Mouse (Mus musculus) midbrain, embryonic 11.5 days (tissue): Measurements from ENCODE around the gene Gjd3. TPM values are rescaled to one million over a fixed set of nuclear protein-coding genes. Genes with fewer than 3 reads are reported as not detected.

Source experiments
- ATAC-seq: fragments of 200-750 bp; cut with Nextera tagmentation; 2 replicates; pipeline ENCODE4 v1.8.0; 2017; ENCODE audit warnings: moderate TSS enrichment, moderate library complexity; ENCODE audit not compliant: low FRiP score
- DNase-seq: peaks from one replicate; pipeline ENCODE4 v3.0.0; 2015; ENCODE audit warnings: low spot score; ENCODE audit errors: missing footprints
- H3K27ac ChIP-seq: fragments of 300-500 bp; sonication (generic); 2 replicates; pipeline ENCODE4 v1.5.1; 2014; ENCODE audit warnings: low read depth, low read length
- H3K27me3 ChIP-seq: fragments of 300-500 bp; sonication (generic); 2 replicates; pipeline ENCODE4 v1.6.1; 2014; ENCODE audit warnings: mild to moderate bottlenecking, low read length, moderate library complexity, mixed read lengths; ENCODE audit not compliant: control insufficient read depth, insufficient read depth
- H3K36me3 ChIP-seq: fragments of 300-500 bp; sonication (generic); 2 replicates; pipeline ENCODE4 v1.6.1; 2014; ENCODE audit warnings: mild to moderate bottlenecking, low read length, moderate library complexity, mixed read lengths; ENCODE audit not compliant: control insufficient read depth, insufficient read depth
- H3K4me1 ChIP-seq: fragments of 300-500 bp; sonication (generic); 2 replicates; pipeline ENCODE4 v1.6.1; 2014; ENCODE audit warnings: low read length; ENCODE audit not compliant: control insufficient read depth, insufficient read depth
- H3K4me2 ChIP-seq: fragments of 300-500 bp; sonication (generic); 2 replicates; pipeline ENCODE4 v1.6.1; 2014; ENCODE audit warnings: mild to moderate bottlenecking, moderate library complexity
- H3K4me3 ChIP-seq: fragments of 300-500 bp; sonication (generic); 2 replicates; pipeline ENCODE4 v1.5.1; 2014; ENCODE audit warnings: low read depth, low read length
- H3K9ac ChIP-seq: fragments of 300-500 bp; sonication (generic); 2 replicates; pipeline ENCODE4 v1.6.1; 2014; ENCODE audit warnings: low read length
- H3K9me3 ChIP-seq: fragments of 300-500 bp; sonication (generic); 2 replicates; pipeline ENCODE4 v1.6.1; 2016; ENCODE audit warnings: low read length; ENCODE audit not compliant: control insufficient read depth
- WGBS: fragments of 180-500 bp; shearing (Covaris S2); extraction: QIAGEN DNeasy Blood & Tissue Kit; methylation state at CpG from one replicate; pipeline ENCODE4 v1.1.7; 2014; 5-methylcytosine and 5-hydroxymethylcytosine counted together
- polyA plus RNA-seq: library from polyadenylated mRNA; unstranded; fragments of >200 nt; fragmentation: Nextera tagmentation; extraction: Ambion mirVana; gene quantifications from 2 replicates; pipeline ENCODE4 v1.2.1, GENCODE M21; 2014

Gene Gjd3
- polyA plus RNA-seq, 1 experiment from 2014 or later, result not detected

GRCm38 (mm10) chr11:98953361-98953760, 29.5 kb downstream of the Gjd3 start:
- no peaks in the 10 kb centered on the region for H3K27me3 ChIP-seq
- no peak for DNase-seq
- no peaks in the 10 kb centered on the region for H3K9me3 ChIP-seq
- no peak overlapping the region for H3K4me2 ChIP-seq
- H3K4me3 ChIP-seq, result no peak overlapping the region
- ATAC-seq, result peak; percentile 52; the same call in 1 of the 2 replicates
- no peaks in the 10 kb centered on the region for H3K36me3 ChIP-seq
- no peak overlapping the region for H3K27ac ChIP-seq
- peaks cover 26% of the 10 kb centered on the region for H3K4me1 ChIP-seq
- 5% methylated on average over 2 of the region's 2 CpGs for WGBS
- H3K9ac ChIP-seq, result no peak overlapping the region

DNA sequence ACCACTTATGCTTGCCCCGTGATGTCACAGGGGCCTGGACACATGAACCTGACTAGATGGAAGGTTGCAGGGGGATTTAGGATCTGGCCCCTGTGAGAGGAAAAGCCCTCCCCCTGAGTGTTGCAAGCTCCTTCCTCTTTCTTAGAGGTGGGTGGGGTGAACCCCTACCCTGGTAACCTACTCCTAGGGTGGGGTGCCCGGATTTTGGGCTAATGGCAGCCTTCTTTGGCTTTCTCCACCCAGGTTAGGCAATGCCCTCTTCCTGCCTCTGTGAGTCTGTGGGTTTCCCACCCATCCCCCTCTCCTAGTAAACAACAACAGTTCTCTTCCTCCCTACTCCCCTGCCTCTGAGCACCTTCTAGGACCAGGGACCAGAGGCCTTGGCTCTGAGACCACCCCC, 30.1 kb downstream of the Gjd3 start:
- Histone ChIP-seq H3K9ac (no peak overlapping the region), H3K4me3 (no peak overlapping the region), H3K4me2 (no peak overlapping the region), H3K4me1 (peaks cover 26% of the 10 kb centered on the region), H3K27me3 (no peaks in the 10 kb centered on the region), H3K27ac (no peak overlapping the region), H3K9me3 (no peaks in the 10 kb centered on the region), H3K36me3 (no peaks in the 10 kb centered on the region)
- DNase-seq (no peak), ATAC-seq (no peak)
- 63% methylated on average over 2 of the region's 2 CpGs for whole genome bisulfite sequencing

GRCm38 (mm10) chr11:98952111-98952510, 30.7 kb downstream of the Gjd3 start:
- Histone ChIP-seq H3K9me3 (no peaks in the 10 kb centered on the region), H3K36me3 (no peaks in the 10 kb centered on the region), H3K4me3 (no peak overlapping the region), H3K9ac (no peak overlapping the region), H3K4me1 (peaks cover 26% of the 10 kb centered on the region), H3K27me3 (no peaks in the 10 kb centered on the region), H3K4me2 (no peak overlapping the region), H3K27ac (no peak overlapping the region)
- DNase-seq, result no peak
- ATAC-seq, result no peak
- WGBS, result 77% methylated on average over 1 of the region's 1 CpGs

DNA sequence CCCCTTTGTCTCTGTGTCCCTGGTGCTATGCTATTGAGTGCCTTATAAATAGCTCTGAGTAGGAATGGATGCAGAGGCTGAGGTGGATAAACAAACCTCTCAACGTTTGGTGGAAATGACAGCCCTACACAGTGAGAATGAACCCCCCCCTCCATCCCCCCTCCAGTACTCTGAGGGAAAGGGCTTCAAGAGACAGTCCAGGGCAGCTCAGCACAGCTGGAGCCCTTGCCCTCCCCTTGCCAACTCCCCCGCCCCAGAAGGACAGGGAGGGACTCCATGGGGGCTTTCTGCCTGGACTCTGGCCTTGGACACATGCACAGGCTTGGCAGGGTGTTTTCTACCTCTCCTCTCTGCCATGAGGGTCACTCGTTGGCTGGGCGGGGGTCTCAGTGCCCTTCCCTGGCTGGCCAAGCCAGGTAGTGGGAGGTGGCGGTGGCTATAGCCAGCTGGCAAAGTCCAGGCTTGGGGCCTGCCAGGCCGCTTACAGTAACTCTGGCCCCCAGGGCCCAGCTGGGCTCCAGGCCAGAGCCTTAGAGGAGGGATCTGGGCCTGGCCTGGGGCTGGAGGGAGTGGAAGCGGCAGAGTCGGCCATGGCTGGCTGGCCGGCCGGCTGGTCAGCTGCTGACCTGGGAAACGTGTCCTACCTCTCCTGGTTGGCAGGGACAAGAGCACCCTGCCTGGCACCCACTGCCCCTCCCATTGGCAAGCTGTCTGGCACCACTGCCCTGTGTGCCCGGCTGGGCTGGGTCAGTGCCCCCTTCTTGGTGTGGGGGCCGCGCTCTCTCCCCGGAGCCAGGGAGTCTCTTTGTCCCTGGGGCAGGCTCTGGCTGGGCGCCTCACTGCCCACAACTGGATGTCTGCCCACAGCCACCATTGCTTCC, 31.6 kb downstream of the Gjd3 start:
- Histone ChIP-seq H3K9ac (no peak overlapping the region), H3K9me3 (no peaks in the 10 kb centered on the region), H3K27ac (no peak overlapping the region), H3K4me1 (peaks cover 26% of the 10 kb centered on the region), H3K4me2 (no peak overlapping the region), H3K36me3 (no peaks in the 10 kb centered on the region), H3K27me3 (no peaks in the 10 kb centered on the region), H3K4me3 (no peak overlapping the region)
- WGBS, result 72% methylated on average over 15 of the region's 16 CpGs
- no peak for ATAC-seq
- DNase-seq, result no peak

- no peak overlapping the region for H3K4me3 ChIP-seq
- ATAC-seq (no peak), DNase-seq (no peak)
- H3K9ac ChIP-seq, result no peak overlapping the region
- H3K27ac ChIP-seq, result no peak overlapping the region
- H3K27me3 ChIP-seq, result no peaks in the 10 kb centered on the region
- no peaks in the 10 kb centered on the region for H3K36me3 ChIP-seq
- no peak overlapping the region for H3K4me2 ChIP-seq
- no peaks in the 10 kb centered on the region for H3K9me3 ChIP-seq
- WGBS, result 89% methylated on average over 9 of the region's 9 CpGs
- H3K4me1 ChIP-seq, result peaks cover 26% of the 10 kb centered on the region
Measured at GRCm38 (mm10) chr11:98950484-98950883, 32.3 kb downstream of the Gjd3 start.

DNA sequence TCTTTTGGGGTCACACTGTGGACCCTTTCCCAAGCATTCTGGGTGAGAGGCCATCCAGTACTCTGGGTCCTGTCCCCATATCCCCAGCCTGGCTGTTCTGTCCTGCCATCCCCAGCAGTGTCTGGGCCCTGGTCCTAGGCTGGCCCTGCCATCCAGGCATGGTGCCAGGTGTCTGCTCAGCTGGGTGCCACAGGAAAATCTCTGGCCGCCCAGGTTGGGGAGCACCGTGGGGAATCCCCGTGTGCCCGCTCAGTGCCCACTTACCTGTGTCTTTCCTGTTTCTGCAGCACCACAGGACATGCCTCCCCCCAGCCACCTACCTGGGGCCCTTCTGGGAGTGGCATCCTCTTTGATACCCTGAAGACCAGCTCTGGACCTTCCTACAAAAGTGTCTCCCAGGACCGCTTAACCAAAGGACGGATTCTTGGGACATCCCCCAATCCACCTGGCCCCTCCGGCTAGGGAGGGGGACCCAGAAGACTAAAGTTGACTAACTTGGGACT, 32.8 kb downstream of the Gjd3 start:
- DNase-seq, result no peak
- H3K9me3 ChIP-seq, result no peaks in the 10 kb centered on the region
- peaks cover 25% of the 10 kb centered on the region for H3K4me1 ChIP-seq
- 78% methylated on average over 7 of the region's 7 CpGs for WGBS
- no peaks in the 10 kb centered on the region for H3K27me3 ChIP-seq
- H3K4me3 ChIP-seq, result no peak overlapping the region
- ATAC-seq, result no peak
- H3K4me2 ChIP-seq, result no peak overlapping the region
- no peaks in the 10 kb centered on the region for H3K36me3 ChIP-seq
- no peak overlapping the region for H3K27ac ChIP-seq
- no peak overlapping the region for H3K9ac ChIP-seq

DNA sequence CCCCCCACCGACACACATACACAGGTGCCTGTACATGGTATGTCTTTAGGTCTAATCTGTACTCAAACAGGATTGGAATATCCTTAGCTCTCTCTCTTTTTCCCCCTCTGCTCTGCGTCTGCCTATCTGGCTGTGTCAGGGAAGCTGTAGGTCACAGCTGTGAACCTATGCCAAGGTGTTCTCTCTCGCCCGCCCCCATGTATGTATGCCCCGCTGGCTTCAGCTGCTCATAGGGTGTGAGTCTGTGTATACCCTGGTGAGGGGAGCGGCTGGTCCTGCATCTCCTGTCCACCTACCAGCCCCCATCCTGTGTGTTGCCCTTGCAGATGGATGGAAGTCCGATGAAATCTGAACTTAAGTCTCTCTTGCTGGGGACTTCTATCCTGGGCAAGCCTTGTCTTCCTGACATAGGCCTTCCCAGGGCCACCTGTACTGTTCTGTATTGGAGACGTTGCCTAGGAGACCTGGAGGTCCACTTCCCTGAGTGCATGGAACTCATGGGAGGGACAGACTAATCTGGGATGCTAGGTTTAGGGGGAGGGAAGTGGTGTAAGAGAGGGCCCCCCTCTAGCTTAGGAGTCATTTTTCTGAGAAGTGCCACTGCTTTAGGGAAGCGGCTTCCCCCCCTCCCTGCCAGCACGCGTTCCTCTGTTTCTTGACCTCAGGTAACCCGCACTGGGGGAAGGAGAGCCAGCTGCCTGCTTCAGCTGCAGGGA, 33.4 kb downstream of the Gjd3 start:
- 68% methylated on average over 12 of the region's 12 CpGs for WGBS
- Histone ChIP-seq H3K9me3 (no peaks in the 10 kb centered on the region), H3K4me2 (no peak overlapping the region), H3K27ac (no peak overlapping the region), H3K36me3 (no peaks in the 10 kb centered on the region), H3K4me3 (no peak overlapping the region), H3K27me3 (no peaks in the 10 kb centered on the region), H3K4me1 (peaks cover 25% of the 10 kb centered on the region), H3K9ac (no peak overlapping the region)
- ATAC-seq, result no peak
- DNase-seq, result no peak

DNA sequence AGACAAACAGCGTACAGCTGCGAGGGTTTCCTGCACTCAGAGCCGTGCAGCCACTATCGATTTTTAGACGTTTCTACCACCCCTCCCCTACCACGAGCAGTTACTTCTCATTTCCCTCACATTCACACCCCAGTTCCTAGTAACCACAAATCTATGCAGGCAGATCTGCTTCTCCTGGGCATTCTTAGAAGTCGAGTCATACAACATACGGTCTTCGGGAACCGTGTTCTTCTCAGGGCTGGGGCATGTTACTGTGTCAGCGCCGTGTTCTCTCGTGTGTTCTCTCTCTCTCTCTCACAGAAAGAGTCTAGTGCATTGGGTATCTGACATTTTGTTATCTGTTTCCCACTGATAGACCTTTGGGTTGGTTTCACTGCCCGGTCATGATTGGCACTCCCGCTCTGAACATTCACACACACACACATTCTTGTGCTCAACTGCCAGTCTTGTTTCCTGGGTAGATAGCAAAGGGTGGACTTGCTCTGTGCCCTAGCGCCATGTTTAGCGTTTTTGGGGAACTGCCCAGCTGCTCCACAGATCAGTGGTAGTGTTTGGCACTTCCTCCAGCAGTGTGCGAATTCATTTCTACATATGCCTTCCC, 34.7 kb downstream of the Gjd3 start:
- Histone ChIP-seq H3K27me3 (no peaks in the 10 kb centered on the region), H3K4me2 (no peak overlapping the region), H3K9me3 (no peaks in the 10 kb centered on the region), H3K4me3 (no peak overlapping the region), H3K9ac (no peak overlapping the region), H3K36me3 (no peaks in the 10 kb centered on the region), H3K4me1 (peaks cover 22% of the 10 kb centered on the region), H3K27ac (no peak overlapping the region)
- ATAC-seq (no peak), DNase-seq (no peak)
- 89% methylated on average over 18 of the region's 18 CpGs for WGBS

DNA sequence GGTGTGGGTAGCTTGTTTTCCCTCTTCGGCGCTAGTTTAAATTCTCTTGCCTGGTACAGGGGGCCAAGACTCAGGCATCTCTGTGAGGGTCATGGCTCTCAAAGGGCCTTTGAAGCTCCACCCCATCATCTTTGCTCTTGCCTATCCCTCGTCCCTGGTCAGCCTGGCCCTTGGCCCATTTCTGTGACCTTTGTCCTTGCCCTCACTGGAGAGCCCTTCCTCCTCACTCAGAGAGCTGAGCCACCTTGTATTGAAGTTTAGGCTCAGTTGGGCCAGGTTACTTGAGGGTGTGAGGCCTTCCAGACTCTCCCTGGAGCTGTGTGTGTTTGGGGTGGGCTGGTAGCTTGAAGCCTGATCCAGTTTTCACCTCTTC, 37.2 kb downstream of the Gjd3 start:
- H3K27ac ChIP-seq, result no peak overlapping the region
- H3K4me3 ChIP-seq, result no peak overlapping the region
- DNase-seq, result no peak
- WGBS, result 59% methylated on average over 3 of the region's 3 CpGs
- H3K9ac ChIP-seq, result no peak overlapping the region
- no peaks in the 10 kb centered on the region for H3K36me3 ChIP-seq
- H3K4me2 ChIP-seq, result no peak overlapping the region
- H3K9me3 ChIP-seq, result no peaks in the 10 kb centered on the region
- peaks cover 41% of the 10 kb centered on the region for H3K4me1 ChIP-seq
- no peak for ATAC-seq
- no peaks in the 10 kb centered on the region for H3K27me3 ChIP-seq
